Mouse (Mus musculus) forelimb bud, embryonic 11.5 days (tissue): ENCODE results near the gene Lce1a2.
"Not testable (repeated sequence)": the region's sequence is repeated elsewhere in the genome, so short reads cannot be mapped to it uniquely, and the experiment has no call there.

ENCODE experiments used
- DNase-seq: peaks from one replicate; pipeline ENCODE4 v3.0.0-alpha.2; 2012; ENCODE audit warnings: low read depth, low spot score

The Lce1a2 gene

GRCm38 (mm10) chr3:92670215-92670614 is at the start of gene Lce1a2:
Gene Lce1a2 (minus strand): TSS chr3:92670315.
- no peak for DNase-seq

DNA sequence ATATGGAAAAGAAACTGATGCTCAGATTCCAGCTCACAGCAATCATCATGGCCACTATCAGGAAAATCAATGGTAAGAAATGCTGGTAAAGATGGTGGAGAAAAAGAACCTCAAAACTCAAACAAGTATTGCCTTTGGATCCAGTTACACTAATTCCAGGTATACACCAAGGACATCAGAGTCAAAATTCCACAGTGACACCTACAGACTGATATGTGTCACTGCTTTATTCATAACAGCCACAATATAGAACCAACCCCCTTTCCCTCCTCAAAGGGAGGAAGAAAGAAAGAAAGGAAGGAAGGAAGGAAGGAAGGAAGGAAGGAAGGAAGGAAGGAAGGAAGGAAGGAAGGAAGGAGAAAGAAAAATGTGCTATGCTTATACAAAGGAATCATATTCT is 45.0 kb upstream of the Lce1a2 start:
- DNase-seq, result no peak

GRCm38 (mm10) chr3:92708974-92709373 is 38.9 kb upstream of the Lce1a2 start, which contains the start of gene Lce1e:
Gene Lce1e (minus strand): TSS chr3:92709074.
- no peak for DNase-seq

- no peak for DNase-seq
Measured at GRCm38 (mm10) chr3:92694613-92695012, 24.5 kb upstream of the Lce1a2 start.

- DNase-seq, result no peak
Measured at GRCm38 (mm10) chr3:92691688-92692087, 21.6 kb upstream of the Lce1a2 start.

DNA sequence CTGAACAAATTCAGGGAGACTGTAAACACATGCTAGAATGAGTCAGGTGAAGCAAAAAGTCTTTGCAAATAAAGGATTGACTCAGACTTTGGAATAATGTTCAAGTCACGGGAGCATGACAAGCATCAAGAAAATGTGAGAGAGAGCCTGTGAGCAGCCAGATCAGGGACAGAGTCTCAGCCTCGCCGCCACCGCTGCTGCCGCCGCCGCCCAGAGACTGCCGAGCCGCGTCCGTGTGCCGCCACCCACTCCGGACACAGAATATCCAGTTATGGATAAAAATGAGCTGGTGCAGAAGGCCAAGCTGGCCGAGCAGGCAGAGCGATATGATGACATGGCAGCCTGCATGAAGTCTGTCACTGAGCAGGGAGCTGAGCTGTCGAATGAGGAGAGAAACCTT is 19.0 kb upstream of the Lce1a2 start:
- not testable (repeated sequence) for DNase-seq

GRCm38 (mm10) chr3:92687110-92687509 is 17.0 kb upstream of the Lce1a2 start, which contains the start of gene Lce1d:
Gene Lce1d (minus strand): TSS chr3:92687210.
- no peak for DNase-seq

DNA sequence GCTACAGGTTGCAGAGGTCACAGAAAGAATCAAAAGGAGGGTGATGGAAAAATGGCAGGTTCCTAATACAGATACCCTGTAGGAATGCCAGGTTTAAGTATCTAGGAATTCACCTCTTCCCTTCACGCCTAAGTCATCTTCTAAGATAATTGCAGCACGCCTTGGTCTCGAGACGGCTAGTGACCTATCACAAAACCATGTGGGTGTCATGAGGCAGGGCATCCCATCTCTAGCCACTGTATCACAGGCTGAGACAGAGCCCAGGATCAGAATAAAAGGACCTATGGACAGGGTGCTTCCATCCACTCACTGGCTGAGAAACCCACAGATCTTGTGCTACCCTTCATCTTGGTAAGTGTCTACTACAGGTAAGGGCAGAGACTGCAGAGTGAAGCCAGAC is 8.8 kb upstream of the Lce1a2 start, which contains the start of gene Lce1c:
Gene Lce1c, plus strand, starts transcription at position 301 of the 400 bp plus-strand sequence.
- no peak for DNase-seq

GRCm38 (mm10) chr3:92656826-92657225 is 13.3 kb downstream of the Lce1a2 start, which contains the start of gene Lce1b:
Gene Lce1b (minus strand): TSS chr3:92656926.
- DNase-seq, result no peak

- DNase-seq, result no peak
Measured at GRCm38 (mm10) chr3:92648207-92648606, 21.9 kb downstream of the Lce1a2 start, which contains the start of gene Lce1a1. Gene Lce1a1 (minus strand): TSS chr3:92648307.

DNA sequence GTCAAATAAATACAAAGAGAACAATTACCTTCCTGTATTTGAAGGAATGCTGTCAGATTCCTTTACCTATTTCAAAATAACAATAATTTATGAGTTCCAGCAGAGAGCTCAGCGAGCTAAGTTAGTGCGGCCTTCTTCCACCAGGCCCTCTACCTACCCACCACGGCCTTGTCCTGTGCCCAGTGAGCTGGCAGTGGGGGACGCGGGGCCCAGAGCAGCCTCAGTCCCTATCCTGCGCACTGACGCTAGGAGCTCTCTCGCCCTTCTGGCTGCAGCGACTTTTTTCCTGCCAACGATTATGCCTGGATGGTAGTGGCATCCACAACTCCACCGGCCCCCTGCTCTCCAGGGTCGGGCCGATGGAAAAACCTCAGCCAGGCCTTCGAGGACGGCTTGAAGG is 30.3 kb downstream of the Lce1a2 start:
- DNase-seq, result no peak

GRCm38 (mm10) chr3:92638653-92638991 is 31.5 kb downstream of the Lce1a2 start:
- DNase-seq, result no peak

- no peak for DNase-seq
Measured at GRCm38 (mm10) chr3:92637745-92638652, 32.1 kb downstream of the Lce1a2 start.

DNA sequence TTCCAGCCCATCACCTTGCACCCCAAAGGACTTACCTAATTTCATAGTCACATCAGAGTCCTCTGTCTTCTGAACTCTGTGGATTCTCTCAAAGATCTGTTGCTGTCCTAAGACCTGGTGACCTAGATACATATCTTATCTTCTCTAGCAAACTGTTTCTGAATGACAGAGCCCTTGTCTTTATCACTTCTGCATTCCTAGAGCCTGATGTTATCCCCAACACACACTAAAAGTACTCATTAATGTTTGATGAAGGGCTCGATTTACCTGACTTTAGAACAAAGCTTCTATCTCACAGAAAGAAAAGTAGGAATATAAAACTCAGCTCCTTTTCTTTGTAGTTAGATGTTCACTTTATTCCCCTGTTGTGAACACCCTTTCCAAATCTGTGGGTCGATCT is 48.6 kb downstream of the Lce1a2 start, which contains the start of gene Lce6a:
Gene Lce6a, minus strand, starts transcription at position 101 of the 400 bp plus-strand sequence.
- DNase-seq, result no peak
